Mouse (Mus musculus): ENCODE results near the gene H2afv. TPM values are rescaled to one million over a fixed set of nuclear protein-coding genes. Genes with fewer than 3 reads are reported as not detected.

H2afv gene
- polyA plus RNA-seq, 1 experiment, result 175 TPM

GRCm38 (mm10) chr11:6443727-6444076, 541 bp downstream of the H2afv start:
- Histone ChIP-seq H3K79me2 (ENCODE audit: control insufficient read depth, insufficient read depth) (peaks cover 51% of the 10 kb centered on the region), H3K4me3 (peak overlapping the region; percentile 50), H3K4me2 (ENCODE audit: low read depth) (peak overlapping the region; percentile 95), H3ac (ENCODE audit: control insufficient read depth, insufficient read length) (peak overlapping the region; percentile 12), H3K36me3 (ENCODE audit: control insufficient read depth, insufficient read depth) (no peaks in the 10 kb centered on the region), H3K27me3 (ENCODE audit: control insufficient read depth, insufficient read depth, insufficient read length) (no peaks in the 10 kb centered on the region)
- no peak for TF ChIP-seq E2F4 (IDR thresholded peaks at IDR 0.05; ENCODE audit: insufficient read depth)

- peaks cover 51% of the 10 kb centered on the region for H3K79me2 ChIP-seq (ENCODE audit: control insufficient read depth, insufficient read depth)
- no peak for TF ChIP-seq USF1 (IDR thresholded peaks at IDR 0.05; ENCODE audit: low read depth)
- no peak for TF ChIP-seq TCF12 (IDR thresholded peaks at IDR 0.05; ENCODE audit: insufficient read depth, poor library complexity, severe bottlenecking)
- no peak for TF ChIP-seq E2F4 (IDR thresholded peaks at IDR 0.05; ENCODE audit: insufficient read depth)
- no peak for TF ChIP-seq POLR2A (IDR thresholded peaks at IDR 0.05; ENCODE audit: insufficient read length, low read depth)
- TF ChIP-seq POLR2AphosphoS2 (IDR thresholded peaks at IDR 0.05; ENCODE audit: insufficient read length, low read depth), result no peak
- no peak for TF ChIP-seq TCF3 (IDR thresholded peaks at IDR 0.05; ENCODE audit: insufficient read length, low read depth)
- no peak for TF ChIP-seq MYOD1 (IDR thresholded peaks at IDR 0.05; ENCODE audit: control insufficient read depth in 1 of 3, insufficient read length in 2 of 3, low read depth in 2 of 3)
- TF ChIP-seq SRF (IDR thresholded peaks at IDR 0.05; ENCODE audit: control insufficient read depth, insufficient read length, low read depth), result no peak
- no peaks in the 10 kb centered on the region for H3K27me3 ChIP-seq (ENCODE audit: control insufficient read depth, insufficient read depth, insufficient read length)
- H3K4me3 ChIP-seq, result peak overlapping the region; percentile 50
- peak overlapping the region; percentile 95 for H3K4me2 ChIP-seq (ENCODE audit: low read depth)
- H3ac ChIP-seq (ENCODE audit: control insufficient read depth, insufficient read length), result no peak overlapping the region
- no peaks in the 10 kb centered on the region for H3K36me3 ChIP-seq (ENCODE audit: control insufficient read depth, insufficient read depth)
These were observed 1.1 kb downstream of the H2afv start for GRCm38 (mm10) chr11:6443102-6443501.

- Histone ChIP-seq H3K36me3 (ENCODE audit: control insufficient read depth, insufficient read depth) (no peaks in the 10 kb centered on the region), H3K79me2 (ENCODE audit: control insufficient read depth, insufficient read depth) (peaks cover 51% of the 10 kb centered on the region), H3ac (ENCODE audit: control insufficient read depth, insufficient read length) (no peak overlapping the region), H3K27me3 (ENCODE audit: control insufficient read depth, insufficient read depth, insufficient read length) (no peaks in the 10 kb centered on the region), H3K4me3 (peak overlapping the region; percentile 50), H3K4me2 (ENCODE audit: low read depth) (no peak overlapping the region)
- TF ChIP-seq TCF3 (IDR thresholded peaks at IDR 0.05; ENCODE audit: insufficient read length, low read depth), result no peak
- no peak for TF ChIP-seq REST (IDR thresholded peaks at IDR 0.05; ENCODE audit: insufficient read depth, insufficient read length)
- TF ChIP-seq CEBPB (IDR thresholded peaks at IDR 0.05; ENCODE audit: insufficient read depth, poor library complexity, severe bottlenecking), result no peak
- TF ChIP-seq SRF (IDR thresholded peaks at IDR 0.05; ENCODE audit: control insufficient read depth, insufficient read length, low read depth), result no peak
- no peak for TF ChIP-seq MYOD1 (IDR thresholded peaks at IDR 0.05; ENCODE audit: control insufficient read depth in 1 of 3, insufficient read length in 2 of 3, low read depth in 2 of 3)
- no peak for TF ChIP-seq TCF12 (IDR thresholded peaks at IDR 0.05; ENCODE audit: insufficient read depth, poor library complexity, severe bottlenecking)
- TF ChIP-seq POLR2A (IDR thresholded peaks at IDR 0.05; ENCODE audit: insufficient read length, low read depth), result no peak
- TF ChIP-seq E2F4 (IDR thresholded peaks at IDR 0.05; ENCODE audit: insufficient read depth), result no peak
- no peak for TF ChIP-seq USF1 (IDR thresholded peaks at IDR 0.05; ENCODE audit: low read depth)
- TF ChIP-seq POLR2AphosphoS2 (IDR thresholded peaks at IDR 0.05; ENCODE audit: insufficient read length, low read depth), result no peak
- no peak for TF ChIP-seq MAX (IDR thresholded peaks at IDR 0.05; ENCODE audit: low read depth)
- TF ChIP-seq MYOG (IDR thresholded peaks at IDR 0.05; ENCODE audit: control insufficient read depth in 1 of 3, insufficient read depth in 1 of 3, insufficient read length in 2 of 3, low read depth in 2 of 3), result no peak
These were observed 1.7 kb downstream of the H2afv start for GRCm38 (mm10) chr11:6442566-6442965.

GRCm38 (mm10) chr11:6440171-6440570, 4.1 kb downstream of the H2afv start:
- Histone ChIP-seq H3K27me3 (ENCODE audit: control insufficient read depth, insufficient read depth, insufficient read length) (no peaks in the 10 kb centered on the region), H3K36me3 (ENCODE audit: control insufficient read depth, insufficient read depth) (peaks cover 7% of the 10 kb centered on the region), H3K4me3 (no peak overlapping the region), H3ac (ENCODE audit: control insufficient read depth, insufficient read length) (no peak overlapping the region), H3K79me2 (ENCODE audit: control insufficient read depth, insufficient read depth) (peaks cover 51% of the 10 kb centered on the region), H3K4me2 (ENCODE audit: low read depth) (no peak overlapping the region)
- TF ChIP-seq MYOD1 (IDR thresholded peaks at IDR 0.05; ENCODE audit: control insufficient read depth in 1 of 3, insufficient read length in 2 of 3, low read depth in 2 of 3) (no peak), TCF3 (IDR thresholded peaks at IDR 0.05; ENCODE audit: insufficient read length, low read depth) (no peak), POLR2A (IDR thresholded peaks at IDR 0.05; ENCODE audit: insufficient read length, low read depth) (no peak), CEBPB (IDR thresholded peaks at IDR 0.05; ENCODE audit: insufficient read depth, poor library complexity, severe bottlenecking) (no peak), USF1 (IDR thresholded peaks at IDR 0.05; ENCODE audit: low read depth) (no peak), REST (IDR thresholded peaks at IDR 0.05; ENCODE audit: insufficient read depth, insufficient read length) (no peak), MAX (IDR thresholded peaks at IDR 0.05; ENCODE audit: low read depth) (no peak), MYOG (IDR thresholded peaks at IDR 0.05; ENCODE audit: control insufficient read depth in 1 of 3, insufficient read depth in 1 of 3, insufficient read length in 2 of 3, low read depth in 2 of 3) (no peak), SRF (IDR thresholded peaks at IDR 0.05; ENCODE audit: control insufficient read depth, insufficient read length, low read depth) (no peak), TCF12 (IDR thresholded peaks at IDR 0.05; ENCODE audit: insufficient read depth, poor library complexity, severe bottlenecking) (no peak), POLR2AphosphoS2 (IDR thresholded peaks at IDR 0.05; ENCODE audit: insufficient read length, low read depth) (no peak), E2F4 (IDR thresholded peaks at IDR 0.05; ENCODE audit: insufficient read depth) (no peak)

GRCm38 (mm10) chr11:6437667-6438066, 6.6 kb downstream of the H2afv start:
- H3K4me3 ChIP-seq, result no peak overlapping the region
- H3K36me3 ChIP-seq (ENCODE audit: control insufficient read depth, insufficient read depth), result peaks cover 11% of the 10 kb centered on the region
- TF ChIP-seq POLR2A (IDR thresholded peaks at IDR 0.05; ENCODE audit: insufficient read length, low read depth) (no peak), CEBPB (IDR thresholded peaks at IDR 0.05; ENCODE audit: insufficient read depth, poor library complexity, severe bottlenecking) (no peak), USF1 (IDR thresholded peaks at IDR 0.05; ENCODE audit: low read depth) (no peak), E2F4 (IDR thresholded peaks at IDR 0.05; ENCODE audit: insufficient read depth) (no peak), MYOD1 (IDR thresholded peaks at IDR 0.05; ENCODE audit: control insufficient read depth in 1 of 3, insufficient read length in 2 of 3, low read depth in 2 of 3) (no peak), TCF12 (IDR thresholded peaks at IDR 0.05; ENCODE audit: insufficient read depth, poor library complexity, severe bottlenecking) (no peak), MAX (IDR thresholded peaks at IDR 0.05; ENCODE audit: low read depth) (no peak), MYOG (IDR thresholded peaks at IDR 0.05; ENCODE audit: control insufficient read depth in 1 of 3, insufficient read depth in 1 of 3, insufficient read length in 2 of 3, low read depth in 2 of 3) (no peak), SRF (IDR thresholded peaks at IDR 0.05; ENCODE audit: control insufficient read depth, insufficient read length, low read depth) (no peak), REST (IDR thresholded peaks at IDR 0.05; ENCODE audit: insufficient read depth, insufficient read length) (no peak), POLR2AphosphoS2 (IDR thresholded peaks at IDR 0.05; ENCODE audit: insufficient read length, low read depth) (no peak), TCF3 (IDR thresholded peaks at IDR 0.05; ENCODE audit: insufficient read length, low read depth) (no peak)
- no peak overlapping the region for H3ac ChIP-seq (ENCODE audit: control insufficient read depth, insufficient read length)
- no peak overlapping the region for H3K4me2 ChIP-seq (ENCODE audit: low read depth)
- no peaks in the 10 kb centered on the region for H3K27me3 ChIP-seq (ENCODE audit: control insufficient read depth, insufficient read depth, insufficient read length)
- peaks cover 39% of the 10 kb centered on the region for H3K79me2 ChIP-seq (ENCODE audit: control insufficient read depth, insufficient read depth)

Data from myocyte (in vitro differentiated cells).